Mouse (Mus musculus) hindbrain, postnatal 0 days (tissue): ENCODE results near the gene Klf13. TPM values are rescaled to one million over a fixed set of nuclear protein-coding genes. Genes with fewer than 3 reads are reported as not detected.

ENCODE experiments used
- ATAC-seq: fragments of 200-750 bp; cut with Nextera tagmentation; 2 replicates; pipeline ENCODE4 v1.8.0; 2017; ENCODE audit warnings: mild to moderate bottlenecking, moderate TSS enrichment, moderate library complexity
- DNase-seq: peaks from one replicate; pipeline ENCODE4 v3.0.0-alpha.2; 2015; ENCODE audit warnings: low spot score
- H3K27ac ChIP-seq: fragments of 300-500 bp; sonication (generic); 2 replicates; pipeline ENCODE4 v1.5.1; 2014; ENCODE audit warnings: mild to moderate bottlenecking
- H3K27me3 ChIP-seq: fragments of 300-500 bp; sonication (generic); 2 replicates; pipeline ENCODE4 v1.6.1; 2014; ENCODE audit warnings: low read length, mixed read lengths; ENCODE audit not compliant: insufficient read depth
- H3K36me3 ChIP-seq: fragments of 300-500 bp; sonication (generic); 2 replicates; pipeline ENCODE4 v1.6.1; 2014; ENCODE audit warnings: low read length, mixed read lengths; ENCODE audit not compliant: insufficient read depth
- H3K4me1 ChIP-seq: fragments of 300-500 bp; sonication (generic); 2 replicates; pipeline ENCODE4 v1.6.1; 2014; ENCODE audit warnings: antibody characterized with exemption, low read length, mixed read lengths; ENCODE audit not compliant: insufficient read depth
- H3K4me2 ChIP-seq: fragments of 300-500 bp; sonication (generic); 2 replicates; pipeline ENCODE4 v1.6.1; 2014; ENCODE audit warnings: low read depth, mild to moderate bottlenecking, low read length, moderate library complexity, mixed read lengths
- H3K4me3 ChIP-seq: fragments of 300-500 bp; sonication (generic); 2 replicates; pipeline ENCODE4 v1.5.1; 2014; ENCODE audit warnings: low read length
- H3K9ac ChIP-seq: fragments of 300-500 bp; sonication (generic); replicated peaks from 2 replicates; pipeline ENCODE4 v1.6.1; 2014; ENCODE audit warnings: mild to moderate bottlenecking, low read length, moderate library complexity, mixed read lengths
- H3K9me3 ChIP-seq: fragments of 300-500 bp; sonication (generic); 2 replicates; pipeline ENCODE4 v1.6.1; 2016; ENCODE audit warnings: low read length, mixed read lengths
- CTCF ChIP-seq: IDR thresholded peaks from 2 replicates; pipeline ENCODE4 v1.5.1; 2016; ENCODE audit warnings: antibody characterized with exemption, control low read depth, low read depth
- WGBS: fragments of 180-500 bp; shearing (Covaris S2); extraction: QIAGEN DNeasy Blood & Tissue Kit; methylation state at CpG from one replicate; pipeline ENCODE4 v1.1.7; 2014; 5-methylcytosine and 5-hydroxymethylcytosine counted together
- polyA plus RNA-seq: library from polyadenylated mRNA; unstranded; fragments of >200 nt; fragmentation: Nextera tagmentation; extraction: Ambion mirVana; gene quantifications from 2 replicates; pipeline ENCODE4 v1.2.1, GENCODE M21; 2015
- total RNA-seq: library from RNA; depleted of rRNA; stranded (reverse); fragments of >200 nt; gene quantifications from 2 replicates; pipeline ENCODE4 v1.2.3, GENCODE M21; 2014

Gene Klf13
- total and polyA plus RNA-seq, 2 experiments from 2014 or later: 26.9 to 34.0 TPM

DNA sequence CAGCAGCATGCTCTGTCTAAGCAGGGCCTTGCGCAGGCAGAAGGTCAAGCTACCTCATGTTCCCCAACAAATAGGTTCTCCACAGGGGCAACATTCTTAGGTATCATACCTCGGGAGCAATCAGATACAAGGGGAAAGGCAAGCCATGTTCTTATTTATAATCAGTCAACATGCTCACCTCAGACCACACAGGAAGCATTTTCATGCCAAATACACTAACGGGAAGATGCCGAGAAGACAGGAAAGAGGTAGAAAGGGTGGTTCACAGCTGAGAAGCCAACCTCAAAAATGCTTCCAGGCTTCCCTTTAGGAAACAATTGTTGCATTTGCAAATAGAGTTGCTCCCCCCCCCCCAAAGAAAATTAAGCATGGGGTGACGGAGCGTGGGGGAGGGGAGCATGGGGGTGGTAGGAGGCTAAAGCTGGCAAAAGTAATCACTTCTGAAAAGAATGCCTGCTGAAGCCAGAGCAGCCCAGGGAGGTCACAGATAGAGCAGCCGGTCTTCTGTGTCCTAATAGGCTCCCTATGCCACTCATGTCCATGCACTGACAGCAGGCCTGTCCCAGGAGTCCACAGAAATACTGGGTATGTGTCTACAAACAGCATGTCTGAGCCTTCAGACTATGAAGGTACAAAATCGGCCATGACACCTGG lies 16.7 kb downstream of the Klf13 start:
- no peaks in the 10 kb centered on the region for H3K27me3 ChIP-seq
- no peak for DNase-seq
- no peak overlapping the region for H3K4me2 ChIP-seq
- no peaks in the 10 kb centered on the region for H3K36me3 ChIP-seq
- no peak for TF ChIP-seq CTCF
- H3K9me3 ChIP-seq: no peaks in the 10 kb centered on the region
- H3K9ac ChIP-seq: no peak overlapping the region
- WGBS: 70% methylated on average over 8 of the region's 8 CpGs
- H3K4me1 ChIP-seq: peaks cover 44% of the 10 kb centered on the region
- no peak for ATAC-seq
- no peak overlapping the region; the same call in 1 of the 2 replicates for H3K27ac ChIP-seq
- H3K4me3 ChIP-seq: no peak overlapping the region

DNA sequence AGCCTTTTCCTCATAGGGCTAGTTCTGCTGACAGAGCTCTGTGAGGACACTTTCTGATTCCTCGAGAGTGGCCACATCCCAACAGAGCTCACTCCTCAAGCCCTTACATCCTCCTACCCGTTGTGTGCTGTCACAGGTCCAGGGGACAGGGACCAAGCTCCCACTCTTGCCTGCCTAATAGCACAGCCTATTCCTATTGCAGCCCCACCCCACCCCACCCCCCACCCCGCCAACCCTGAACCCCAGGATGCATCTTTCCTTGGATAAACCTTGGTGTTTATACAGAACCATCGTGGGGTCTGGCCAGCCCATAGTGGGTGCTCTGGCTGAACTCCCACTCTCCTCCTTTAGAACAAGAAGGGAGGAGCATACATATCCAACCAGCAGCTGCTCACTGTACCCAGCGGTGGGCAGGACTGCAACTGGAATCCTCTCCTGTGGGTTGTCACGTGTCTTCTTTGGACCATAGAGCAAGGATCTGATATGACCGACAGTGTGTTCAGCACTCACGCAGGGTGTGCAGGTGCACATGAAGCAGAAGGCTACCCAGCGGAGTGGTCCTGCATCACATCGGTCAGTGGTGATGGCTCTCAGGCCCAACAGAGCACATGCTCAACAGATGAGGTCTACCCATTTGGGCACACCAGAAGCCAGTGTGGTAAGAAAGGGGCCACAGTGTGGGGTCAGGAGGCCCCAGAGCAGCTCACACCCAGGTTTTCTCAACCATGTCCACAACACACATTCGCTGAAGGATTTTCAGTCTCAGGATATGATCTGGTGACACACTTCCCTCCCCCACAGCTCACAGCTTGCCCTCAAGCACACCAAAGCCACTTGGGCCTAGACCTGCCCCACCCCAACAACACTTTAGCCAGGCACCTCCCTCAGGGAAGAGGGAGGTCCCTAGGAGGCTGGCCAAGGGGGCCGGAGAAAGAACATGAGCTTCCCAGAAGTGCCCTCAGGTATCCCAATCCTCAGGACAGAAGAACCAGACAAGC lies 19.6 kb downstream of the Klf13 start:
- 82% methylated on average over 12 of the region's 12 CpGs for WGBS
- Histone ChIP-seq H3K36me3 (no peaks in the 10 kb centered on the region), H3K27me3 (no peaks in the 10 kb centered on the region), H3K4me1 (peaks cover 25% of the 10 kb centered on the region), H3K27ac (no peak overlapping the region), H3K9ac (no peak overlapping the region), H3K4me3 (no peak overlapping the region), H3K4me2 (no peak overlapping the region), H3K9me3 (no peaks in the 10 kb centered on the region)
- TF ChIP-seq CTCF: no peak
- no peak for ATAC-seq
- DNase-seq: no peak

DNA sequence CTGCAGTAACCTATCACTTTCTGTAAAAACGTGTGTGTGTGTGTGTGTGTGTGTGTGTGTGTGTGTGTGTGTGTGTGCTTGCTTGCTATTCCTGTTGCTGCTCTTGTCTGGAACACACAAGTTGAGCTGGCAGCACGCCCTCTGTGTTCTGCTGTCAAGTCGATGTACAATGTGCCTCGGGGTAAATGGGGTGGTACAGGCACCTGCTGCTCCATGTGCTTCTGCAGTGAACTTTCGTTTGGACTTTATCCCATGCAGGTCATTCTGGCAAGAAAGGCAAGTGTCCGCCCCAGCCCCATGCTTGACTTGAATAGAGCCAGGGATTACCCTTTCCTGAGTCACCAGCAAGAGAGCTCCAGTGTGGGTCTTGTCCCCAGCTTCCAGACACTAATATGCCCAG lies 21.0 kb downstream of the Klf13 start:
- TF ChIP-seq CTCF: no peak
- H3K27ac ChIP-seq: peak overlapping the region; percentile 36; the same call in 1 of the 2 replicates
- H3K4me1 ChIP-seq: peaks cover 26% of the 10 kb centered on the region
- DNase-seq (peak; percentile 77), ATAC-seq (no peak)
- no peak overlapping the region for H3K4me3 ChIP-seq
- no peaks in the 10 kb centered on the region for H3K36me3 ChIP-seq
- H3K4me2 ChIP-seq: no peak overlapping the region
- WGBS: 46% methylated on average over 6 of the region's 6 CpGs
- no peak overlapping the region for H3K9ac ChIP-seq
- H3K27me3 ChIP-seq: no peaks in the 10 kb centered on the region
- H3K9me3 ChIP-seq: no peaks in the 10 kb centered on the region

DNA sequence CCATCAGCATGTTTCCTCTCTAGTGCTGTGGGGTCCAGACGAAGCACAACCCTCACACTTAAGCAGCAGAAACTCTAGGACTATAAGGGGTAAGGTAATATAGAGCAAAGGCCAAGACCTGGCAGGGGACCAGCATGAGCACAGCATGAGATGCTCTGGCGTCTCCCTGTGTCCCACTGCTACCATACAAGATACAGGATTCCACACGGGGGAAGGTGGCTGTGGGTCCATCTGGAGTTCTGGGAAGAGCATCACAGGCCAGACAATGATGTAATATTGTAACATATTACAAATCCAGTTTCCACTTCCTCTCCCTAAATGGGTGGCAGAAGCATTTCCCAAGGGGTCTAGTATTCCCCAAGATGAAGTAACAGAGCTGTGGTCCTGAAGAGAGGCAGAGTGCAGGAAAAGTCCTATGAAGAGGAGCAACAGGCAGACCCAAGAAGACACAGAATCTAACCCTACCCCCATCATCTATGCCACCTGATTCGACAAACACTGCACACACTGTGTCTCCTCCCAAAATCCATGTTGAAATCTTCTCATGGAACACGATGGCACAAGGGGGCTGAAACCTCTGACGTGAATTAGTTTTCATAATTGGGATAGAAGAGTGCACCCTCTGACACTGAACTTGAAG lies 22.3 kb downstream of the Klf13 start, which contains the start of gene E030018B13Rik:
Gene E030018B13Rik, plus strand, starts transcription at position 590 of the 640 bp plus-strand sequence.
- no peak within 1 kb of the TSS for H3K4me3 ChIP-seq
- no peak within 1 kb of the TSS for H3K9ac ChIP-seq
- H3K27me3 ChIP-seq: no peaks in the 10 kb centered on the region
- H3K4me2 ChIP-seq: no peak within 1 kb of the TSS
- H3K9me3 ChIP-seq: no peaks in the 10 kb centered on the region
- 79% methylated on average over 6 of the region's 6 CpGs for WGBS
- H3K4me1 ChIP-seq: peaks cover 28% of the 10 kb centered on the region
- ATAC-seq (no peak), DNase-seq (no peak)
- H3K27ac ChIP-seq: 0 out of 2 replicates have a peak within 1 kb of the TSS, but pooled peaks have one; percentile 36
- no peaks in the 10 kb centered on the region for H3K36me3 ChIP-seq
- TF ChIP-seq CTCF: no peak

DNA sequence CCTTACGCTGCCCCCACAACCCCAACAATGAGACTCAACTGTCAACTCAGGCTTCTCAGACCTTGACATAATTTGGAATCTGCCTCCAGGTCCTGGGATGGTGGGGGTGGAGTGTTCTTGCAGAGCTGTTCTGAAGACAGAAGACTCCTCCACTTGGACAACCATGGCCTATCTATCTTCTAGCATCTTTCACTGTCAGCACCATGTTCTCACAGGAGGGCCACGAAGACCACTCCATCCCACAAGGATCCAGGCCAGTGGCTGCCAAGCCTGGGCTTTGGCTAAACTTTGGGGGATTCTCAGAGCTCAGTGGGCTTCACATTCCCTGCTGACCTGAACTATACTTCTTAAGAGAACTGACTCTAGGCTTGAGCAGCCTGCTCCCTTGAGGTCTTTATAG lies 23.8 kb downstream of the Klf13 start:
- no peak for DNase-seq
- Histone ChIP-seq H3K27ac (no peak overlapping the region), H3K9ac (no peak overlapping the region), H3K9me3 (no peaks in the 10 kb centered on the region), H3K4me3 (no peak overlapping the region), H3K4me1 (peaks cover 37% of the 10 kb centered on the region), H3K27me3 (no peaks in the 10 kb centered on the region), H3K36me3 (no peaks in the 10 kb centered on the region), H3K4me2 (no peak overlapping the region)
- TF ChIP-seq CTCF: no peak
- ATAC-seq: no peak
- WGBS: 98% methylated on average over 2 of the region's 2 CpGs
